Mouse (Mus musculus) forelimb bud, embryonic 11.5 days (tissue): ENCODE results near the gene Aacs.
A peak's percentile ranks its signal among the peaks of the same experiment; 100 is the strongest.
"Not testable (repeated sequence)": the region's sequence is repeated elsewhere in the genome, so short reads cannot be mapped to it uniquely, and the experiment has no call there.

Experiments
- DNase-seq: peaks from one replicate; pipeline ENCODE4 v3.0.0-alpha.2; 2012; ENCODE audit warnings: low read depth, low spot score

Aacs gene

GRCm38 (mm10) chr5:125475601-125476285, at the start of gene Aacs:
Aacs (plus strand) TSS chr5:125475814.
- DNase-seq: peak; percentile 96

- DNase-seq: no peak
These were observed 49.3 kb upstream of the Aacs start for GRCm38 (mm10) chr5:125426343-125426742.

GRCm38 (mm10) chr5:125432324-125432723, 43.3 kb upstream of the Aacs start:
- DNase-seq: not testable (repeated sequence)

GRCm38 (mm10) chr5:125433793-125434337, 41.7 kb upstream of the Aacs start, which contains the start of gene Dhx37:
Dhx37 (minus strand) TSS chr5:125434121.
- peak; percentile 95 for DNase-seq

- not testable (repeated sequence) for DNase-seq
These were observed 41.3 kb upstream of the Aacs start for GRCm38 (mm10) chr5:125434347-125434746.

- peak; percentile 10 for DNase-seq
These were observed 34.9 kb upstream of the Aacs start for GRCm38 (mm10) chr5:125440583-125441233.

- peak; percentile 61 for DNase-seq
These were observed 34.1 kb upstream of the Aacs start, which contains the start of gene Bri3bp for GRCm38 (mm10) chr5:125441234-125442114. Bri3bp (plus strand) TSS chr5:125441568.

GRCm38 (mm10) chr5:125442136-125442995, 33.2 kb upstream of the Aacs start:
- no peak for DNase-seq

GRCm38 (mm10) chr5:125443335-125443734, 32.3 kb upstream of the Aacs start:
- DNase-seq: no peak

- no peak for DNase-seq
These were observed 31.7 kb upstream of the Aacs start for GRCm38 (mm10) chr5:125443915-125444314.

- no peak for DNase-seq
These were observed 31.1 kb upstream of the Aacs start for GRCm38 (mm10) chr5:125444554-125444953.

- DNase-seq: no peak
These were observed 29.3 kb upstream of the Aacs start for GRCm38 (mm10) chr5:125446344-125446743.

GRCm38 (mm10) chr5:125448026-125448425, 27.6 kb upstream of the Aacs start:
- no peak for DNase-seq

GRCm38 (mm10) chr5:125448631-125449030, 27.0 kb upstream of the Aacs start:
- DNase-seq: no peak

GRCm38 (mm10) chr5:125449306-125449705, 26.3 kb upstream of the Aacs start:
- DNase-seq: no peak

GRCm38 (mm10) chr5:125452573-125452972, 23.0 kb upstream of the Aacs start:
- DNase-seq: no peak

GRCm38 (mm10) chr5:125456100-125456499, 19.5 kb upstream of the Aacs start:
- DNase-seq: no peak

- DNase-seq: no peak
These were observed 18.1 kb upstream of the Aacs start for GRCm38 (mm10) chr5:125457538-125457937.

GRCm38 (mm10) chr5:125460574-125460973, 15.0 kb upstream of the Aacs start:
- no peak for DNase-seq

- no peak for DNase-seq
These were observed 13.7 kb upstream of the Aacs start for GRCm38 (mm10) chr5:125461868-125462445.
